Mouse (Mus musculus) embryo, embryonic 11.5 days (tissue): ENCODE results near the gene 2310079G19Rik.

Experiments
- DNase-seq: peaks from one replicate; pipeline ENCODE4 v3.0.0-alpha.2; 2012; ENCODE audit warnings: low read depth, low spot score

2310079G19Rik gene

GRCm38 (mm10) chr16:88627566-88627965 is at the start of gene 2310079G19Rik:
Gene 2310079G19Rik (minus strand): TSS chr16:88627666.
- DNase-seq, result no peak

DNA sequence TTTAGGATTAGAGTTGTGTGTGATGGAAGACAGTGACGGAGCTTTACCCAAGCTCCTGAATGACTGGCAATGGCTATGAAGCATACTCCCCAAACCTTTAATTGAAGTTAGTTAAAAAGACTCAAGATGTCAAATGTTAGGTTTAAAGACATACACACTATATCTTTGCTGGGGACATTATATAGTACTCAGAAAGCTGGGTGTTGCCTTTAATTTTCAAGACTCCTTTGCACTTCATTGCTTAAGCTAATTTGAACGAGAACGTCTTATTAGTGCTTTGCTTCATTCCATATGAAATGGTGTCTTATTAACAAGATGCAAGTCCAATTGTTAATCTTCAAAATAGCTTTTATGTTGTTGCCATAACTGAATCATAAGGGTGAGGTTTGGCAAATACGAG is 44.1 kb upstream of the 2310079G19Rik start, which contains the start of gene Krtap27-1:
Gene Krtap27-1 (minus strand): TSS at position 101 of the 400 bp plus-strand sequence.
- no peak for DNase-seq

GRCm38 (mm10) chr16:88657426-88657825 is 30.0 kb upstream of the 2310079G19Rik start:
- DNase-seq, result no peak

GRCm38 (mm10) chr16:88651952-88652351 is 24.5 kb upstream of the 2310079G19Rik start:
- DNase-seq, result no peak

- DNase-seq, result no peak
Measured at GRCm38 (mm10) chr16:88651082-88651481, 23.6 kb upstream of the 2310079G19Rik start.

DNA sequence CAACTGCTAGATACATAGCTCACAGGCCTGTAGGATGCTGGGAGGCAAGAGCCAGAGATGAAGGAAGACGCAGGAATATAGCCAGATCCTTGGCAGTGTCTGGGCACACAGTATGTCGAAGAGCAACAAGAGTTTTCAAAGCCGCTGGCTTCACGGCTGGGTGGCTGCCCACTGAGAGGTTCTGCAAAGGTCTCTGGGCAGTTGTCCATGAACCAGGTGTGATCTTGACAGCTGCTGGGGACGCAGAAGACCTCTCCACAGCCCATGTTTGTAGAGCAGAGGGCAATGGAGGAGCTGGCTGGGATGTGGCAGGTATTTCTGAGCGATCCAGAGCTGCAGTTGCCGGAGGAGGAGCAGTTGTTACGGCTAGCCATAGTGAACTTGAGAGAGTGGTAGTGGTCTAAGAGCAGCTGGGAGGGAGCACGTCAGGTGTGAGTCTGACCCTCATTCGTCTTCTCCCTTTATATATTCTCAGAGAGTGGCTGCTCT is 19.9 kb upstream of the 2310079G19Rik start, which contains the start of gene Krtap26-1:
Gene Krtap26-1 (minus strand): TSS at position 439 of the 489 bp plus-strand sequence.
- no peak for DNase-seq

DNA sequence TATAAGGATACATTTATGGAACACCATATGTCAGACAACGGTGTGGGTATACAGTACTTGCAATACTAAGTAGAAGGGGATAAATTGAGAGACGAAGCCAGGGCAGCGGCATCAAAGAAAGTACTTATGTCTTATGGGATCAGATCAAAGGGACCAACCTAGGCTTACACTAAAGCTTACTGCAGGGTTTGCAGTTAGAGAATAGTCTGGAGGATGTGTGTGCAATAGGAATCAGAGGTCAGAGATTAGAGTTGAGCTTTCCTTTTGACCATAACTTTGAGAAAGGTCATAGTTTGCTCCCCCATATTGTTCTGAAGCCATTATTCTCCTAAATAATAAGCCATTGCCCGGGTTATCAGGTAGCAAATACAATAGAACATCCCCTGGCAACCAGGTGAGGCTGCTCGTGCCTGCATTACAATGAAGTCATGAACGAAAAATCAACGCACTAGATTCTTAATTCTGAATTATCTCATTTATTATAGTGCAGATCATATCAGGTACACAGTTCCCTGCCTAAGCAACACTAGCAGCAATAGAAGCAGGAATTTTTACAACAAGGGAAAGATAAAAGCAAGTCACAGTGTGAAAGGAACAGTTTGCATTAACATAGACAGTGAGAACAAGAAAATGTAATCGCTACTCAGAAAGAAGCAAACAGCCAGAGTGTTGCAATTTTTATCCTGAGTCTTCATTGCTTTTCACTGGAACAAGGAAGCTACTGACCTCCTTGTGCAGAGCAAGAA is 19.1 kb upstream of the 2310079G19Rik start:
- no peak for DNase-seq

DNA sequence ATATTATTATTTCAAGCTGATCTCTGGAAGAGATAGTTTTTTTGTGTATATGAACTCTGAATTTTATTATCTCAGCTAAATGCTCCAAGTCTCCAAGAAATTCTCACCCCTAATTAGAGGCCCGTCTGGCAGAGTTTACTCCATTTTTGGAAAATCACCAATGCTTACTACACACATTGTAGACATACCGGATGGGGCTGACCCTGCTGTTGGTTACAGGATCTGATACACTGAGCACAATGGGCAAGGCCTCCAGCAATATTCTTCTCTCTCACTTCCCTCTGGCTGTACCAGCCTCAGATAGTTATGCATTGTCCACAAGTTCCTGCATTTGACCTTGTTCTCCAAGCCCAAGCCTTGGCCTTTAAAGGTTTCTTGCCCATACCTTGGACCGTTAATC is 12.6 kb upstream of the 2310079G19Rik start:
- no peak for DNase-seq

- DNase-seq, result no peak
Measured at GRCm38 (mm10) chr16:88635142-88635541, 7.7 kb upstream of the 2310079G19Rik start.

DNA sequence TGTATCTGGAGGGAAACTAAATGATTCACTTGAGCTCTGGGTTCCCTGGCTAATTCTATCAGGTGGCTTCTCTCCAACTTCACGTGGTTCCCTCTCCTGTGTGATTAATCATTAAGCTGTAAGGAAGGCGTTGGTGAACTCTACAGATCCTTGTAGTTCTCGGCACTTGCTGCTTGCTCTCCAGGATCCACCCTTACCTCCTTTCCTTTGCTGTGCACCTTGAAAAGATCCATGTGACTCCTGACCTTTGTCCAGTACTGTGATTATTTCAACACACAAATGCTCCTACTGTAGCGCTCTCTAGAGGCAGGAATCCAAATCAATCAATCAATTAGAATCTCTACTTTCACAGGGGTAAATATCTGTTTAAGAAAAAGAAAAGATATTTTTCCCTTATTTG is 4.0 kb upstream of the 2310079G19Rik start:
- no peak for DNase-seq

GRCm38 (mm10) chr16:88612712-88613111 is 14.8 kb downstream of the 2310079G19Rik start:
- no peak for DNase-seq

GRCm38 (mm10) chr16:88611922-88612321 is 15.5 kb downstream of the 2310079G19Rik start, which contains the start of gene Krtap24-1:
Gene Krtap24-1 (minus strand): TSS chr16:88612279.
- no peak for DNase-seq

DNA sequence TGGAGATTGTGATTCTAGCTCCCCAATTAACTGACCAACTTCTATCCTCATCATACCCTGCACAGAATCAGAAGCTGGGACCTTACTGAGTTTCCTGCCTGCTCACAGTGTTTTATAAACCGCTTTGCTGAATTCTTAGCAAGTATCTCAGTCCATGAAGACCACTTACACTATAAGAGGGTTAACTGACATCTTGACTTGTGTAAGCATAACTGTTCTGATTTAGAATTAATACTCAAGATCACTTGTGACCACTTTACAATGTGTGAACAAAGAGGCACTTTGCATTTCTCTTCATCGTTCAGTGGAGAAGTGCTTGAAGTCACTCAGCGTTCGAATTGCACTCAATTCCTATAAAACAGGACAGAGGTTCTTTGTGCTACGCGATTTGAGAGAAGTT is 22.9 kb downstream of the 2310079G19Rik start:
- DNase-seq, result no peak

DNA sequence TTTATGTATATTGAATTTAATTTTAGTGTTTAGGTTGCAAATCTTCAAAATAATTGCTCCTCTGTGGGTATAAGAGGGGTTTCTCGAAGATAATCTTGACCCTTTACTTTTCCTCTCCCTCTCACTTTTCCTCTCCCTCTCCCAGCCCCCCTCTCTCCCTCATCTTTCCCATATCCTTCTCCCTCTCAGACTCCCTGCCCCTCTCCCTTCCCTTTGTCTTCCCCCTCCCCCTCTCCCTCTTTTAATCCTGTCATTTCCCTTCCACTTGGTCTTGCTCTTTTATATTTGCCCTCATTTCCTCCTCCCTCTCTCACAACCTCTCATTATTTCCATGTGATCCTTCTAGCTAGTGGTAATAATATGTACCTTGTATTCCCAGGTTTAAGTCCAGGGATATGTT is 25.0 kb downstream of the 2310079G19Rik start:
- no peak for DNase-seq

DNA sequence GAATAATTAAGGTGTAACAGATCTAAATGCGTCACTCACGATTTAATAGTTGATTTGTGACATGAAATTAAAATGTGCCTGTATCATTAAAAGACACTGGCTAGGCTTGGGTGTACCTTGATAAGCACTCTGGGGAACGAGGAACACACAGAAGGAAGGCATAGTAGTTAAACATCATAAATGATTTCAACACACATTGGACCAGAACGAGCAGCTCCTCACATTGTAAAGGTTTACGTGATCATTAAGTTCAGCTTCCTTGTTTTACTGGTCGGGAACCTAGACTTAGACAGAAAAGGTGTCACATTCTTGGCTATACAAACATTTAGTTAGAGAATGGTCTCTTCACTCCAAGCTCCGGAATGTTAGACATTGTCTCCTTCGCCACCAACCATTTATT is 27.2 kb downstream of the 2310079G19Rik start:
- DNase-seq, result no peak

DNA sequence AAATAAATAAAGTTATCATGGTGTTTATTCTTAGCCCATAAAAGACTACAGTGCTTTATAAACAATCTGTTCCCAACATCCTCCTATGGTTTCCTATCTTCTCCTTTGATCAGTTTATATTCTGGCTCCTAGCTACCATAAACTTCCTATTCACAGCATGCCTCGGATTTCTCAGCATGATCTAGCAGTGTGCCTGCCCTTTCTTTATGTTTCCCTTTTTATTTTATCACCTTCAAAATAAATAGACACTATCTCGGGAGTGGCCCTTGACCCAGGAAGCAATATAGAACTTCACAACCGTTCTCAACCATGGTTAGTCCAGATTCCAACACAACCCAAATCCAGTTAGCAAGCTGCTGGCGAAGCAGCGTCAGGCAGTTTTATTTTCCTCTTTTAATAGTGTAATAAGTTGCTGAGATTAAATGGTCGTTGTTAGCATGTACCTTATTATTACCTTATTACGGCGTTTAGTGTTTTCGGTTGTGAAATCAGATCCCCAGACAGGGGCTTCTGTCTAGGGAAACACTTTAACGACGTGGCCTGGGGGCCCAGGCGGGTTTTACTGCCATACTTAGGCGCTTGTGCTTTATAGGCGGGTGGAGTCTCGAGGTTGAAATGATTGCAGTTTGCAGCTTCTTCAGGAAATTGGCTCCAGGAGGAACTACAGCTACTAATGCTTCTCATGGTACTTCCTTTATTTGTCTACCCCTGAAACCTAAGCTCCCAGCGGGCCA is 27.8 kb downstream of the 2310079G19Rik start:
- DNase-seq, result no peak

GRCm38 (mm10) chr16:88592758-88593157 is 34.7 kb downstream of the 2310079G19Rik start:
- no peak for DNase-seq

DNA sequence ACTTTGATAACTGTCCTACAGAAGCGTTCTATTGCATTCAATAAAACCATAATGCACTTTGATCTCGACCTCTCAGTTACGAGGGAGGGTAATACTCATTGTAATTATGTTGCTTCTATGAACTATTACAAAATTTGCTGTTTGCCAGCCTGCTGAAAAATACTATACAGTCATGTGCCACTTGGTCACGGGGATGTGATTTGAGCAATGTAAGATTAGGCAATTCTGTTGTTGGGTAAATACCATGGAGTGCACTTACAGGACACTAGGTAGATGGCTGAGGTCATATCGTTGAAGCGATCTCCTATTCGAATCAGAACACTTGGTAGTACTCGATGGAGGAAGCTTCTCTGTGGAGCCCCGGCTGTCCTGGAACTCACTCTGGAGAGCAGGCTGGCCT is 44.1 kb downstream of the 2310079G19Rik start:
- DNase-seq, result no peak
